Mouse (Mus musculus) myocyte (in vitro differentiated cells): Measurements from ENCODE around the gene Dnajb11.
A peak's percentile ranks its signal among the peaks of the same experiment; 100 is the strongest.

ENCODE experiments used
- CEBPB ChIP-seq: IDR thresholded peaks from 2 replicates; pipeline ENCODE4 v1.6.1; 2011; ENCODE audit warnings: mild to moderate bottlenecking, moderate library complexity; ENCODE audit not compliant: poor library complexity, insufficient read depth, severe bottlenecking
- E2F4 ChIP-seq: IDR thresholded peaks from one replicate; pipeline ENCODE4 v1.6.1; 2011; ENCODE audit warnings: mild to moderate bottlenecking, control low read depth, moderate library complexity; ENCODE audit not compliant: insufficient read depth
- MAX ChIP-seq: IDR thresholded peaks from one replicate; pipeline ENCODE4 v1.6.1; 2011; ENCODE audit warnings: low read depth, mild to moderate bottlenecking, control low read depth
- MYOD1 ChIP-seq, 3 experiments: IDR thresholded peaks; one replicate each; pipeline ENCODE4 v1.6.1; 2011; ENCODE audit warnings: control low read depth in 2 of 3, low read depth in 2 of 3, mild to moderate bottlenecking in 2 of 3, moderate library complexity in 1 of 3; ENCODE audit not compliant: insufficient read length in 2 of 3, control insufficient read depth in 1 of 3
- MYOG ChIP-seq, 3 experiments: IDR thresholded peaks; one replicate each; pipeline ENCODE4 v1.6.1; 2011; ENCODE audit warnings: control low read depth in 2 of 3, low read depth in 2 of 3, mild to moderate bottlenecking in 2 of 3; ENCODE audit not compliant: insufficient read length in 2 of 3, control insufficient read depth in 1 of 3, insufficient read depth in 1 of 3
- POLR2A ChIP-seq: IDR thresholded peaks from one replicate; pipeline ENCODE4 v1.6.1; 2011; ENCODE audit warnings: low read depth, mild to moderate bottlenecking, control low read depth, moderate library complexity; ENCODE audit not compliant: insufficient read length
- POLR2AphosphoS2 ChIP-seq: IDR thresholded peaks from one replicate; pipeline ENCODE4 v1.6.1; 2011; ENCODE audit warnings: low read depth, control low read depth; ENCODE audit not compliant: insufficient read length
- REST ChIP-seq: IDR thresholded peaks from one replicate; pipeline ENCODE4 v1.6.1; 2011; ENCODE audit warnings: mild to moderate bottlenecking, control low read depth, moderate library complexity; ENCODE audit not compliant: insufficient read depth, insufficient read length
- SRF ChIP-seq: IDR thresholded peaks from one replicate; pipeline ENCODE4 v1.6.1; 2011; ENCODE audit warnings: low read depth; ENCODE audit not compliant: control insufficient read depth, insufficient read length
- TCF12 ChIP-seq: IDR thresholded peaks from one replicate; pipeline ENCODE4 v1.6.1; 2011; ENCODE audit warnings: mild to moderate bottlenecking, control low read depth; ENCODE audit not compliant: poor library complexity, insufficient read depth, severe bottlenecking
- TCF3 ChIP-seq: IDR thresholded peaks from one replicate; pipeline ENCODE4 v1.6.1; 2011; ENCODE audit warnings: low read depth, control low read depth; ENCODE audit not compliant: insufficient read length
- USF1 ChIP-seq: IDR thresholded peaks from one replicate; pipeline ENCODE4 v1.6.1; 2011; ENCODE audit warnings: low read depth, mild to moderate bottlenecking, control low read depth, moderate library complexity

- TF ChIP-seq MYOG (IDR thresholded peaks at IDR 0.05; ENCODE audit: control insufficient read depth in 1 of 3, insufficient read depth in 1 of 3, insufficient read length in 2 of 3, low read depth in 2 of 3): peak in 1 of 3 experiments; percentile 13
- TF ChIP-seq REST: no peak
- TF ChIP-seq POLR2A: no peak
- TF ChIP-seq MYOD1 (IDR thresholded peaks at IDR 0.05; ENCODE audit: control insufficient read depth in 1 of 3, insufficient read length in 2 of 3, low read depth in 2 of 3): no peak
- TF ChIP-seq TCF3: no peak
- no peak for TF ChIP-seq SRF
- no peak for TF ChIP-seq E2F4
- TF ChIP-seq MAX: no peak
- no peak for TF ChIP-seq POLR2AphosphoS2
- no peak for TF ChIP-seq USF1
- TF ChIP-seq TCF12: no peak
- no peak for TF ChIP-seq CEBPB
Measured at GRCm38 (mm10) chr16:22872397-22872796, 14.8 kb downstream of the Dnajb11 start.
